Mouse (Mus musculus) hindbrain, embryonic 14.5 days (tissue): ENCODE results near the gene Wdr59. TPM values are rescaled to one million over a fixed set of nuclear protein-coding genes. Genes with fewer than 3 reads are reported as not detected.

Source experiments
- ATAC-seq: fragments of 200-750 bp; cut with Nextera tagmentation; 2 replicates; pipeline ENCODE4 v1.8.0; 2017; ENCODE audit warnings: moderate number of reproducible peaks, mild to moderate bottlenecking, moderate TSS enrichment, moderate library complexity; ENCODE audit not compliant: low FRiP score
- DNase-seq: peaks from one replicate; pipeline ENCODE4 v3.0.0-alpha.2; 2015; ENCODE audit warnings: low spot score
- H3K27ac ChIP-seq: fragments of 300-500 bp; sonication (generic); 2 replicates; pipeline ENCODE4 v1.5.1; 2014; ENCODE audit warnings: mild to moderate bottlenecking, moderate library complexity
- H3K27me3 ChIP-seq: fragments of 300-500 bp; sonication (generic); 2 replicates; pipeline ENCODE4 v1.6.1; 2014; ENCODE audit warnings: mild to moderate bottlenecking, low read length, mixed read lengths; ENCODE audit not compliant: control insufficient read depth, insufficient read depth
- H3K36me3 ChIP-seq: fragments of 300-500 bp; sonication (generic); replicated peaks from 2 replicates; pipeline ENCODE4 v1.6.1; 2014; ENCODE audit not compliant: control insufficient read depth, insufficient read depth
- H3K4me1 ChIP-seq: fragments of 300-500 bp; sonication (generic); replicated peaks from 2 replicates; pipeline ENCODE4 v1.6.1; 2014; ENCODE audit warnings: antibody characterized with exemption, low read length, mixed read lengths; ENCODE audit not compliant: control insufficient read depth, insufficient read depth
- H3K4me2 ChIP-seq: fragments of 300-500 bp; sonication (generic); replicated peaks from 2 replicates; pipeline ENCODE4 v1.6.1; 2014; ENCODE audit warnings: mild to moderate bottlenecking, moderate library complexity
- H3K4me3 ChIP-seq: fragments of 300-500 bp; sonication (generic); replicated peaks from 2 replicates; pipeline ENCODE4 v1.5.1; 2014; ENCODE audit warnings: mild to moderate bottlenecking, low read length
- H3K9ac ChIP-seq: fragments of 300-500 bp; sonication (generic); 2 replicates; pipeline ENCODE4 v1.6.1; 2014
- H3K9me3 ChIP-seq: fragments of 300-500 bp; sonication (generic); 2 replicates; pipeline ENCODE4 v1.6.1; 2016; ENCODE audit warnings: low read length; ENCODE audit not compliant: control insufficient read depth
- WGBS: fragments of 180-500 bp; shearing (Covaris S2); extraction: QIAGEN DNeasy Blood & Tissue Kit; methylation state at CpG from one replicate; pipeline ENCODE4 v1.1.7; 2014; 5-methylcytosine and 5-hydroxymethylcytosine counted together
- polyA plus RNA-seq: library from polyadenylated mRNA; unstranded; fragments of >200 nt; fragmentation: Nextera tagmentation; extraction: Ambion mirVana; gene quantifications from 2 replicates; pipeline ENCODE4 v1.2.1, GENCODE M21; 2014

Gene Wdr59
- polyA plus RNA-seq, 1 experiment from 2014 or later, result 6.6 TPM

DNA sequence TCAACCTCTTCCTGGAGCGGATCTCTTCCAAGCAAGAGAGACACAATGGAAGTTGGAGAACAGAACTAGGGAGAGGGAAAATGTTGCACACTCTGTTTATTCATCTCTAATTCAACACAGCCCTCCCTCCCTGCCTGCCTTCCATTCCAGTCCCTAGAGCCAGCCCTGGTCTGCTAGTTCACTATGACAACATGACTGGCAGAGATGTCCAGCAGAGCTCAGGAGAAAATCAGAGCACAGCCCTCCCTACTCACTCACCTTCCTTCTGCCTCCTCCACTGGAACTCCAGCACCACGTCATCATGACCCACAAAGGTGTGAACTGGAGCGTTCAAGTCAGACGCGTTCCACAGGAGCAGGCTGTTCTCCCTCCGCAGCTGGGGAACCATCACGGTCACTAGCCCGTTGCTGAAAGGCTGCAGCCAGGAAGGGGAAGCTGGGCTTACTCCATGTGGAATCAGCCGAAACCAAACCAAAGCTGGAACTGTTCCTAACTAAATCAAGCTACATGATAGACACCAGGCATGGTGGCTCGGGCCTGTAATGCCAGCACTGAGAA, 31.8 kb downstream of the Wdr59 start:
- Histone ChIP-seq H3K27me3 (no peaks in the 10 kb centered on the region), H3K4me3 (no peak overlapping the region), H3K27ac (peak overlapping the region; percentile 11; the same call in 1 of the 2 replicates), H3K4me2 (no peak overlapping the region), H3K9me3 (no peaks in the 10 kb centered on the region), H3K9ac (no peak overlapping the region), H3K4me1 (no peaks in the 10 kb centered on the region), H3K36me3 (peaks cover 14% of the 10 kb centered on the region)
- 88% methylated on average over 10 of the region's 10 CpGs for WGBS
- no peak for DNase-seq
- no peak for ATAC-seq

- H3K36me3 ChIP-seq, result peaks cover 64% of the 10 kb centered on the region
- no peak overlapping the region for H3K4me2 ChIP-seq
- no peak for ATAC-seq
- H3K27ac ChIP-seq, result no peak overlapping the region
- no peaks in the 10 kb centered on the region for H3K27me3 ChIP-seq
- no peaks in the 10 kb centered on the region for H3K4me1 ChIP-seq
- WGBS, result 95% methylated on average over 8 of the region's 8 CpGs
- no peak for DNase-seq
- no peaks in the 10 kb centered on the region for H3K9me3 ChIP-seq
- no peak overlapping the region for H3K4me3 ChIP-seq
- H3K9ac ChIP-seq, result no peak overlapping the region
These were observed 41.2 kb downstream of the Wdr59 start for GRCm38 (mm10) chr8:111480691-111481090.

DNA sequence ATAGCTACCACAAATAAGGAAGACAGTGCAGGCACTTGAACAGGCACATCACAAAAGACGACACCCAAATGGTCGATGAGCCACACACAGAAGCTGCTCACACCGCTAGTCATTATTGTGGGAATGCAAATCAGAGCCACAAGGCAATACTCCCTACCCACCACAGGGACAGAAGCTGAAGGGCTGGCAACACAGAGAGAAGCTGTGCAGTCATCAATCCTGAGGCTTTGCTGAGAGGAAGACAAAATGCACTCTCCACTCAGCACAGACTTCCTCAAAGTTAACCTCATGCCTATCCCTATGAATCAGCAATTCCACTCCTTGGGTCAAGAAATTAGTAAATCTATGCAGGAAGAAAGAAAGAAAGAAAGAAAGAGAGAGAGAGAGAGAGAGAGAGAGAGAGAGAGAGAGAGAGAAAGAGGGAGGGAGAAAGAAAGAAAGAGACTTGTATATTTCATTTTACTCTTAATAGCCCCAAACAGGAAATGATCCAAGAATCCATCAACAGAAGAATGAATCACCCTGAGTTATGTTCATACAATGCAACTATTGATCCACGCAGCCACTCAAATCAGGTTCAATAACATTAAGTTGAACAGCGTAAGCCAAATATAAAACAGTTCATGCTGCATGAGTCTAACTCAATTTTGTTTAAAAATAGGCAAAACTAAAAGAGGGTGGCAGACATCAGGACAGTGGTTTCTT, 44.0 kb downstream of the Wdr59 start:
- 69% methylated on average over 5 of the region's 5 CpGs for WGBS
- ATAC-seq (no peak), DNase-seq (no peak)
- Histone ChIP-seq H3K4me3 (no peak overlapping the region), H3K9me3 (no peaks in the 10 kb centered on the region), H3K27ac (no peak overlapping the region), H3K4me1 (no peaks in the 10 kb centered on the region), H3K9ac (no peak overlapping the region), H3K36me3 (peaks cover 40% of the 10 kb centered on the region), H3K27me3 (no peaks in the 10 kb centered on the region), H3K4me2 (no peak overlapping the region)

DNA sequence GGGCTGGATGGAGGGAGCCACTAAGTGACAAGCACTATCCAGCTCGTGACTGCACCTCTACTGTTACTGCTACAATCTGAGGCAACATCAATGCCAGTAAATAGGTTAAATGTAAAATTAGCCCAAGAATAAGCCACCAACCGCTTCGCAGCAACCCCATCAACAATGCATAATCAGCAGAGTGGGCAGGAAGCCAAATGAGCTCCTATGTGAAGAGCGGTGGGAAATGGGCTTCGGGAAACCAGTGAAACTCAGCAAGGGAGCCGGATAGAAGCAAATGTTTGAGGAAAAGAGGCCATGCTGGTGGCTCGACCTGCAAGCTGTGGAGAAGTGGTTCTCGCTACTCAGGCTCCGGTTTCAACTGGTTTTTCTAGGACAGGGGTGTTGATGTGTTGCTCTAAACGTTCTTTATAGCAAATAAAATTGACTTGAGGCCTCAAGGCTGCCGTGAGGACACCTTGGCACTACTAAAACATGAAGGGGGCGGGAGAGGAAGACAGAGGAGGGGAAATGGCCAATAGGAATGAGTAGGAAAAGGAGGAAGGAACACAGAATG, 50.3 kb downstream of the Wdr59 start:
- WGBS, result 55% methylated on average over 12 of the region's 12 CpGs
- peak; percentile 57 for DNase-seq
- Histone ChIP-seq H3K4me1 (peaks cover 24% of the 10 kb centered on the region), H3K9me3 (no peaks in the 10 kb centered on the region), H3K27ac (0 out of 2 replicates have a peak overlapping the region, but pooled peaks have one; percentile 21), H3K4me2 (no peak overlapping the region), H3K36me3 (0 out of 2 replicates have a peak, but pooled peaks cover 8% of the 10 kb centered on the region), H3K27me3 (no peaks in the 10 kb centered on the region), H3K9ac (no peak overlapping the region), H3K4me3 (no peak overlapping the region)
- ATAC-seq, result no peak

DNA sequence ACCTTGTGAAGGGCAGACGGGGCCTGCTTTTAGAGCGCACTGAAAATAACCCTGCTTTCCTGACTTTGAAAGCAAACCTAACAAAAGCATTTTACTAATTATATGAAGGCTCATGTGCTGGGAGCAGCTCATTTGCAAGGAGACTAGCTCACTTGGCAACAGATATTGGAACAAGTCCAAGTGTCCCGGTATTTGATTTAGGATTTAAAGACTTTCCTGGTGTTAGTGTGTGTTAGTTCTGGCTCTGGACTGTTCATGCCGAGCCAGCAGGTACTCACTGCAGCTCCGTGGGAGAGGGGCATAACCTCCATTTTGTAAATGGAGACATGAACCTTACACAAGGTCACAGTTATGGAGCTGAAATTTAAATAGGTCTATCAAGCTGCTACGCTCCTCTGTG, 52.9 kb downstream of the Wdr59 start:
- peak overlapping the region; percentile 12; the same call in 1 of the 2 replicates for H3K27ac ChIP-seq
- peaks cover 24% of the 10 kb centered on the region for H3K4me1 ChIP-seq
- DNase-seq, result peak; percentile 64
- no peaks in the 10 kb centered on the region for H3K27me3 ChIP-seq
- no peak for ATAC-seq
- no peak overlapping the region for H3K4me2 ChIP-seq
- no peaks in the 10 kb centered on the region for H3K9me3 ChIP-seq
- 41% methylated on average over 6 of the region's 6 CpGs for WGBS
- no peak overlapping the region for H3K9ac ChIP-seq
- 0 out of 2 replicates have a peak, but pooled peaks cover 4% of the 10 kb centered on the region for H3K36me3 ChIP-seq
- H3K4me3 ChIP-seq, result no peak overlapping the region

DNA sequence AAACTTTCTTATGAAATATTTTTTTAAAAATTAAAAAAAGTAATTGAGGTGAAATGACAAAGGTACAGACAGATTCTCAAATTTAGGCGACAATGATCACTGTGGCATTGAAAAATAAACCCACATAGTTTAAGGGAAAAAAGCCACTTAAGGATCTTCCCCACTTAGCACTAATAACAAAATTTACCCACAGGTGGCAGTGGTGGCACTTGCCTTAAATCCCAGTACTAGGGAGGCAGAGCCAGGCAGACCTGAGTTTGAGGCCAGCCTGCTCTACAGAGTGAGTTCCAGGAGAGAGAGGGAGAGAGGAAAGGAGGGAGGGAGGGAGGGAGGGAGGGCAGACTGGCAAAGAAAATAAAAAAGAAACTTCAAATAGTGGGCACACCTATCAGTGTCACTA, 56.6 kb downstream of the Wdr59 start:
- no peaks in the 10 kb centered on the region for H3K9me3 ChIP-seq
- no peak overlapping the region for H3K9ac ChIP-seq
- H3K4me2 ChIP-seq, result no peak overlapping the region
- H3K4me3 ChIP-seq, result no peak overlapping the region
- no peak overlapping the region for H3K27ac ChIP-seq
- ATAC-seq (no peak), DNase-seq (no peak)
- no peaks in the 10 kb centered on the region for H3K27me3 ChIP-seq
- H3K36me3 ChIP-seq, result peaks cover 29% of the 10 kb centered on the region
- H3K4me1 ChIP-seq, result peaks cover 15% of the 10 kb centered on the region
- 89% methylated on average over 1 of the region's 1 CpGs for WGBS

- H3K27me3 ChIP-seq, result no peaks in the 10 kb centered on the region
- peaks cover 14% of the 10 kb centered on the region for H3K4me1 ChIP-seq
- no peak for ATAC-seq
- 83% methylated on average over 4 of the region's 4 CpGs for WGBS
- peaks cover 32% of the 10 kb centered on the region for H3K36me3 ChIP-seq
- no peak for DNase-seq
- H3K4me3 ChIP-seq, result no peak overlapping the region
- H3K9ac ChIP-seq, result no peak overlapping the region
- H3K9me3 ChIP-seq, result no peaks in the 10 kb centered on the region
- no peak overlapping the region for H3K27ac ChIP-seq
- no peak overlapping the region for H3K4me2 ChIP-seq
These were observed 57.4 kb downstream of the Wdr59 start for GRCm38 (mm10) chr8:111464526-111464925.

DNA sequence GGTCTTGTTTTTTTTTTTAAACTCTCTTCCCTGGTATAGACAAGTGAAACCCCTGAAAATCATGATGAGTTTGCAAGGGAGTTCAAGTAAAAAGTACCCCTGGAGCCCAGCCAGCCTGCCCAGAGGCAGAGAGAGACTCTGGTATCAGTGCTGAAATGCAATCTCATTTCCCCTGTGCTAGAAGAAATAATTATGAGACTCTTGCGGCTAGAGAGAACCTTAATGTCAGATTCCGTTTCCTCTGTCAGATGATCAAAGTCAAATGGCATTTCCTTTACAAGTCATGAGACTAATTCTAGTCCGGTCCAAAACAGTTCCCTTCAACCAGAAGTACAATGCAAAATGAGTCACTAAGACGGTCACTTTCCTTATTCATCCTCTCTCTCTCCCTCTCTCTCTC, 72.2 kb downstream of the Wdr59 start:
- H3K4me2 ChIP-seq, result no peak overlapping the region
- H3K27me3 ChIP-seq, result no peaks in the 10 kb centered on the region
- no peaks in the 10 kb centered on the region for H3K4me1 ChIP-seq
- WGBS, result 85% methylated on average over 4 of the region's 4 CpGs
- DNase-seq (no peak), ATAC-seq (no peak)
- H3K4me3 ChIP-seq, result no peak overlapping the region
- H3K27ac ChIP-seq, result no peak overlapping the region
- H3K9me3 ChIP-seq, result no peaks in the 10 kb centered on the region
- H3K9ac ChIP-seq, result no peak overlapping the region
- peaks cover 33% of the 10 kb centered on the region for H3K36me3 ChIP-seq

GRCm38 (mm10) chr8:111445960-111446660, 75.8 kb downstream of the Wdr59 start:
- DNase-seq (no peak), ATAC-seq (no peak)
- Histone ChIP-seq H3K9me3 (no peaks in the 10 kb centered on the region), H3K27ac (no peak overlapping the region), H3K36me3 (peaks cover 22% of the 10 kb centered on the region; the same call in 1 of the 2 replicates), H3K4me3 (no peak overlapping the region), H3K9ac (no peak overlapping the region), H3K4me2 (no peak overlapping the region), H3K4me1 (no peaks in the 10 kb centered on the region), H3K27me3 (no peaks in the 10 kb centered on the region)
- WGBS, result 83% methylated on average over 4 of the region's 4 CpGs
